Mouse (Mus musculus): Measurements from ENCODE around the gene Cdt1. TPM values are rescaled to one million over a fixed set of nuclear protein-coding genes. Genes with fewer than 3 reads are reported as not detected.

Gene Cdt1
- total RNA-seq (2022) = 1 to 10 TPM; 1.4 to 2.4 (median 1.7) TPM

DNA sequence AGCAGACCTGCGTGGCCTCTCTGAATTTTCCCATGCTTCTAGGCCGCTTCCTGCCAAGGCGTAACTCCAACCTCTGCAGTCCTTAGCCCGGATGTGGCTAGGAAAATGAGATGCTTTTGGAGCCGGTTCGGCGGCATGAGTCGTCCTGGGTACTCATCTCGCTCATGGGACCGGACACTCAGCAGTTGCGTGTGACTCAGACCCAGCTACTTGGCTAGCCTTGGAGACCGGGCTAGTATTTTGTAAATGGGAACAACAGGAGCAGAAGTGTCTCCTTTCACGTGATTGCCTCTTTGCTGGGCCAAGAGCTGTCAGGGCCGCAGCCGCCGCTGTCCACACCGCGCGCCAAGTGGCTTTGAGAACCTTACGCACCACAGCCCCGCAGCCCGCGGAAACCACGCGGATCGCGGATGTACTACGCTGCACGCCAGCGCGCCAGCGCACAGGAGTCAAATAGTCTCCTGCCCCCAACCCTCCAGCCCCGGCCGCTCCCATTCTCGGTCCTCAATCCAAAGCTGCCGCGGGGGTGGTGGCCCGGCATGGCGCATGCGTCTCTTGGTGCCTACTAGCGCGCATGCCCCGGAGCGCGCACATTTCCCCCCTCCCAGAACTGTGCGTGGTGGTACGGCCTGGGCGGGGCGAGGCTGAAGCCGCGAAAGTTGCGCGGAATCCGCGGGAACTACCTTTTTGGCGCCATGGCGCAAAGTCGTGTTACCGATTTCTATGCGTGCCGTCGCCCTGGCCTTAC is at the start of gene Cdt1:
Gene Cdt1, plus strand, starts transcription at position 655 of the 748 bp plus-strand sequence.
- peak; percentile 92 to 94 for DNase-seq (ENCODE audit: low spot score in 2 of 2)

DNA sequence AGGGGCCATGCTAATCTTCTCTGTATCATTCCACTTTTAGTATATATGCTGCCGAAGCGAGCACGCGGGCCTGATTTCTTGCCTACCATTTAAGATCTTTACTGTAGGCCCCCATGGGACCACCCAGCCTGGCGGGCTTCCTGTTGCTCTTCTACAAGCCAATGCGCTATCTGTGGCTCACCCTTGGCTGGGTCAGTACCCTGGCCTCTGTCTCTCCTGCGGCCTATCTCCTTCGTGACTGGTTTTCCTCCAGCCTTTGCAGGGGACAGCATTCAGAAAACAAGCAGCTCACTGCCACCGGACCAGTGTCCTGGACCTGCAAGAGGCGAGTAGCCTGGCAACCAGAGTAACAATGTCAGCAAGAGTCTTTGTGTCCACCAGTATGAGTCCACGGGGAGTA is 47.2 kb upstream of the Cdt1 start:
- DNase-seq (ENCODE audit: low spot score in 2 of 2) = no peak

DNA sequence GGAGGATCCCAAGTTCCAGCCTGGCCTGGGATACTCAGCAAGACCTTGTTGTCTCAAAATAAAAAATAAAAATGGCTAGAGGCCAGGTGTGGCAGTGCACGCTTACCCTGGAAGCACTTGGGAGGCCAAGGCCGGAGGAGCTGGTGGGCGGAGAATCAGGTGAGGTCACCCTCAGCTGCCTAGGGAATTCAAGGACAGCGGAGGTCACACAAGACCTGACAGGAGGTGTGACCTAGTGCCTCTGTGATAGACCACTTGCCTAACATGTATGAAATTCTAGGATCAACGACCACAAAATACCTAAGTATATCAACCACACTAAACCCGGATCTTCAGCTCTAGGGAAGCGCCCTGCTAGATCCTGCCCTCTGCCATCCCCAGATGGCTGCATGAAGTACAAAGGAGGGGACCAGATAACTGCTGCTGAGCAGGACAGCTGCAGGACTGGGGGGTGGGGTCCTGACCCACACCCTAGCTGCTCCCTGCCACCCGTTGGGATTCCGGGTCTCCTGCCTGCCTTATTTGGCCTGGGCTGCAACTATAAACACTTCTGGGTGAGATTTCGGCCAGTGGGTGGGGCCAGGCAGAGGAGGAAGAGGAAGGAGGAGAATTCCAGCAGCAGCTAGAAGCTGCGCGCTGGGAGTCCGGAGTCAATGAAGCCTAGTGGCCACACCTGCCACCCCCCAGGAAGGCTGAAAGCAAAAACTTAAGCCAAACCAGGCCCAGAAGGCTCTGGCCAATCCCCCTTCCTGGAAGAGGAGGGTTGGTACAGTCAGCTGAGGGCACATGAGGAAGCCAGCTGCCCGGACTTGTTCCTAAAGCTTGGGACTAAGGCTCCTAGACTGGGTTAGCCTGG is 44.8 kb upstream of the Cdt1 start:
- DNase-seq (ENCODE audit: low spot score in 2 of 2) = no peak

DNA sequence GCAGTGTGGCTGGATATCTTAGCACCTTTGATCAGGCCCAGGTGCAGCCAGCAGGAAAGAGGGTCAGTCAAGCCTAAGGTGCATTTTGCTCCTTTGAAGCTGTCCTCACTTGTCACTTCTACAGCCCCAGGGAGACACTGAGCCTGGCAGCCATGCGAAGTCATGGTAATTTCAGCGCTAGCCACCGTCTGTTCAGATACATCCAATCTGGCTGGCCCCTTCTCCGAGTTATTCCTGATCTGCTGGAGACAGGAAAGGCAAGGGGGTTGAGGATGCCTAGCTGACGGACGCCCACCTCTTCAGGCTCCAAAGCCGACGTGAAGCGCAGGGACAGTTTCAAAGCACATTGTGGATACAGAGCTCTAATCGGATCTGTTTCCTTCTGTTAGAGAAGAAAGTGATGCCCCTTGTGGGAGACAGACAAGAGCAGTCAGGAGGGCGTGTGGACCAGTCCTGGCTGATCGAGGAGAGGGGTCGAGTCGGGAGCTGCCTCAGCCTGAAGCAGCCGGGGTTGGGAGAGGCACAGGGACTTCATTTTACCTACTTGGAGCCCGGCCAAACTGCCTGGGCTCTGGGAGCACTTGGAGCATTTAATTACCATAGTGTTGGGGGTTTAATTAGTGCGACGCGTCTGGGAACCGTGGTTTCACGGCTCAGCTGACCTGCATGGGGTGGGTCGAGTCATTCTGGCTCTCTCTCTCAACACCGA is 44.0 kb upstream of the Cdt1 start:
- DNase-seq (ENCODE audit: low spot score in 2 of 2) = peak in 1 of 2 experiments; percentile 23

DNA sequence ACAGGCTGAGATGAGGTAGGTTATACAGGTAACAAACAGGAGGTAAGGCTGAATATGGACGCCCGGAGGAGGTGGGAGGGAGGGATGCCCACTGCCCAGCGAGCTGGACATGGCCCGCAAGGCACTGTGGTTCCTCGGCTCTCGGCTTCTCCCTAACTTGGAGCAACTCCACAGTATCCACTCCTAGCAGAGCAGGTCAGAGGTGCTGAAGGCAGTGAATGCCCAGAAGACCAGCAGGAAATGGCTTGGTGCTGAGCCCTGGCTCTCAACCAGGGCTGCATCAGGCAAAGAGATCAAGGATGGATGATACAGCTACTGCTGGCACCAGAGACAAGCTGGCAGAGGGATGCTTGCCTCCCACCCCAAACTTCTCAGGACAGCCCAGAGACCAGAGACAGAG is 43.3 kb upstream of the Cdt1 start:
- DNase-seq (ENCODE audit: low spot score in 2 of 2) = no peak

DNA sequence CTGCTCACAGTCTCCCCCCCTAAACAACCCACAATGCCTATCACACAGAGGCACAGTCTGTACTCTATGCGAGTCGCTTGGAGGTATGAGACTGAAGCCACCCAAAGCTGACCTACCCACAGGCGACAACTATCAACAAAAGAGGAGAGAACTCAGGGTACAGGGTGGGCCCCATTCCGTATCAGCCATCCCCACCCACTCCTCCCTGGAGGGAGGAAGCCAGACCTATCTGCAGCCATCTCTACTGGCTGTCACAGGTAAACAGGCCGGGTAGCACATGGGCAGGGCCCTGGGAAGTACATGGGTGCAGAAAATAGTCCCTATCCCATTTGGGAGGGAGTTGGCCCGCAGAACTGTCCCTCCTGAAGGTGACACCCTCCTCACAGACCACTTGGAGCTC is 42.8 kb upstream of the Cdt1 start:
- DNase-seq (ENCODE audit: low spot score in 2 of 2) = no peak

DNA sequence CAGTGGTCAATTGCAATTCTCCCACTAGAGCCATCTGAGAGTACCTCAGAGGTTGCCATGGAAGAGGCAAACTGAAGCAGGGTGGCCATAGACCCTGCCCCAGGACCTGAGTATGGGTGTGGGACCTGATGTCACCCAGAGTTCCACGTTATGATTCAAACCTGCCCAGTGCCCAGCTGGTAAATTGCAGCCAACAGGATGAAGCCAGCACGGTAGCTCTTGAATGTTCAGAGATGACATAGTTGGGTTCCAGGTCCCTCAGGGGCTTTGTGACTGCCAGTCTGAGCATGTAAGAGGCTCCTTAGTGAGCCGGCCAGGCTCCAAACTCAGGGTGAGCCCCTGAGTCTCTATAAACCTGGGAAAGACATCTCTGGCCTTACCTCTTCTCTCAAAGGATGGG is 41.7 kb upstream of the Cdt1 start:
- no peak for DNase-seq (ENCODE audit: low spot score in 2 of 2)

DNA sequence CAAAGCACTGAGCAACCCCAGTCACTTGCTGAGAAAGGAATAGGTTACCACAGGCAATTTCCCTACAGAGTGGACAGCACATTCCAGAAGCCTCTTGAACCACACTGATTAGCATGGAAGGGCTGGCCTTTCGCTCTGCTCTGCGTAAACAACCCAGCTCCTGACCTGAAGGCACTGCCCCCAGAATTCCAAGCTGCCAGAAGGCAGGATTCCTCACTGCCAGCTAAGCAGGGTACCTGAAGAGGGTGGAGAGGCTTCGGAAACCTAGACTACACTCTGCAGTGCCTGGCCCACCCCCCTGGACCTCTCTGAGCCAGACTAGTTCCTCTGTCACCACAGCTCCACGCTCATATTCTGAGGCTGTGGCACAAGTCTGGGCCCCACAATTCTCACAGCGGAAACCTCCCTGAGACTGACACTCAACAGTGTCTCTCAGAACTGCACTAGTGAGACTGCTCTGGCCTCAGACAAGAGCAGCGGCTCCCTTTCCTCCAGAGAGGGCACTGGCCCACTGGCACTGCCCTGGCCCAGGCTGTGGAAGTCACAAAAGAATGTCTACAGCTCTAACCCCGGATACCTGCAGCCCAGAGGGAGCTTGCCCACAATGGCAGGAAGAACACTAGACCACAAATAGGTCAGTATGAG is 41.2 kb upstream of the Cdt1 start:
- no peak for DNase-seq (ENCODE audit: low spot score in 2 of 2)

DNA sequence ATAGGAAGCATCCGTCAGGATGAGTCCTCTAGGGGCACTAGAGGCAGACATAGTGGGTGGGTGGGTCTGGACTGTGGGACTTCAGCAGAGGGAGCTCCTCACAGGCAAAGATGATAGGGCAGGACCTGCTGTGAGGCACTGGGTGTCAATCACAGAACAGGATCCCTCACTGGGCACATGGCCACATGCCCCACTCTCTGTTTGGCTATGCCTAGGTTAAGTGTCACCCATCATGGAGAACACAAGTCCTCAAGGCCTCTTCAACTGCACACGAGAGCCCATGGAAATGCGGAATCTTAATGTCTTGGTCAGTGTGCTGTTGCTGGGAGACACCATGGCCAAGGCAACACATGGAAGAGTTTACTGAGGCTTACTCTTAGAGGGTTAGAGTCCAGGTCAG is 39.9 kb upstream of the Cdt1 start:
- no peak for DNase-seq (ENCODE audit: low spot score in 2 of 2)

DNA sequence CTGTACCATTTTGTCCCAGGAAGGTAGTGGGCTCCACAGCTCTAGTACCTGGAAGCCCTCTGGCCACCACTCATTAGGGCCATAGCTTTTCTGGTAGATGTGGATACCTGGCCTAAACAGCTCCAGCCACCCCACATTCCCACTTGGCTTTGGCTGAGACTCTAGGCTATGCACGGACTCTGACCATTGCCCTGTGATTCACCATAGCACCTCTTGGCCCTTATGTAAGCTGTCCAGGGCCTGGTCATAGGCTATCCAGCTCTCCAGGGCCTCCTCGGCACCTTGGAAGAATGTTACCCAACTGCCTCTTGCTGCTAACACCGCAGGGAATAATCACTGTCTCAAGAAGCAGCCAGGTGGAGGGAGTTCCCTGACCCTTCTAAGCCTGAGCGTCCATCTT is 38.7 kb upstream of the Cdt1 start:
- DNase-seq (ENCODE audit: low spot score in 2 of 2) = no peak

DNA sequence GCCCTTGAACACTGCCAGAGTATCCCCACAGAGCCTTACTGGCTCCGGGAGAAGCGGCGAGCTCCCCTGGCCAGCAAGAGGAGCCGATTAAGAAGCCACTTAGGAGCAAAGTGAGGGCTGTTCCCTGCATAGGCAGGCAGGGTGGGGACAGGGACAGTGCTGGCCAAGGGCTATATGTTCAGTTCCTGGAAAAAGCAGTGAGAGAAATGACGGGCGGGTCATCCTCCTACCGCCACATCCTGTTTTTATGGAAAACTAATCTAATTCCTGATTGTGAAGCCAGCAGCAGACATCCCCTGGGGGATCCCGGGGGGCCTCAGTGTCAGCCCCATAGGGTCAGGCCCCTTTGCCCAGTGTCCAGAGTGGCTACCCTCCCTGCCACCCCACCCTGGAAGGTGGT is 36.5 kb upstream of the Cdt1 start:
- DNase-seq (ENCODE audit: low spot score in 2 of 2) = no peak

DNA sequence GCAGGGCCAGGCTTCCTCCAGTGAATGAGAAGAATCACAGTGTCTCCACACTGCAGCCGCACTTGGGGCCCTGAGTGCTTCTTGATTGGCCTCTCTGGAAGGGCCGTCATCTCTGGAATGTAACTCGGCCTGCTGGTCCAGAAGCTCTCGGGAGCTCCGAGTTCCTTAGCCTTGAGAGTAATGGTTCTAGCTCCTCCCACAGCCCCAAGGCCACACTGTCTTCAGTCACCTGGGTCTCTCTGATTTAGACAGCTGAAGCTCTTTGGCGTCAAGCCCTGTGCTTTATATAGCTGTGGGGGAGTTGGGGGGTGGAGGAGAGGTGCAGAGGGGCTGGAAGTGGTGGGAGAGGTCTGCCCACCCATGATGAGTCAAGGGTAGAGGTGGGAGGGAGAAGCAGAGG is 30.8 kb upstream of the Cdt1 start:
- no peak for DNase-seq (ENCODE audit: low spot score in 2 of 2)

DNA sequence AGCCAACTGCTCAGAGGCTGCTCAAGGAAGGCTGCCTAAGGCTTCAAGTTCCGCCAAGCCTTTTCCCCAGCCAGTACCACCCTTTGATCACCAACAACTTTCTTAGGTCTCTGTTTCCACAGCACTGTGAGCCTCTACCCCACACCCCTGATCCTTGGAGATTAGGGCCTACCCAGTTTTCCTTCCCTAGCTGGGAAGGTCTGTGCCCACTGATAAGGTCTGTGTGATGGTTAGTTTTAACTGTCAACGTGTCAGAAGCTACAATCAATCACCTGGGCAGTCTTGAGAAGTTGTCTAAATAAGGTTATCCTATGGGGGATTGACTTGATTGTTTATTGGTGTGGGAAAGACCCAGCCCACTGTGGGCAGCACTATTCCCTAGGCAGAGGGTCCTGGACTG is 30.0 kb upstream of the Cdt1 start:
- no peak for DNase-seq (ENCODE audit: low spot score in 2 of 2)

DNA sequence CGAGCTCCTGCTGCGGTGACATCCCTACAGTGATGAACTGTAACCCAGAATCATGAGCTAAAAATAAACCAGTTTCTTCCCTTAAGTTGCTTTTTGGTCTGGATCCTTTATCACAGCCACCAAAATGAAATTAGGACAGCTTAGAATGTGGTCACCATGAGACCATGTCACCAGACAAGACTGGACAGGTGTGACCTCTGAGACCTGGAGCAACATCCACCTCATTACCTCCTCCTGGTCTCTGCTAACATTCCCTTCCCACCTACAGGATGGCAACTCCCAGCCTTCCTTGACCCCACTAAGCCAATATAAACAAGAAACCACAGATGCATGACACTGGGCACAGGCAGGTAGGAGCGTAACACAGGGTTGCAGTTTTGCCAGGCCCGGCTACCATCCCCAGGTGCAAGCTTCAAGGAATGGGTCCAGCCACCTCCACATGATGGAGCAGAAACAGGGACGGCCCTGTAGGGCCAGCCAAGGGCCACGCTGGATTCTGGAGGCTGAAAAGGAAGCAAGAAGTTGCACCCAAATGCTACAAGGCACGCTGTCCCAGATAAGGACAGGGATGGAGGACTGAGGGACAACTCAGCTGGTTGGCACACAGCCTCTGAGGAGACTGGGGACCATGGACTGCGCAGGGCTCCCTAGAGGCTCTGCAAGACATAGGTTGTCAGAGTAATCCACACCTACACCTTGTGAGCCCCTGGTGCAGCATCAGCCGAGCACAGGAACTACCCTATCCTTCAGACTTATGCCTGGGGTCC is 29.3 kb upstream of the Cdt1 start:
- DNase-seq (ENCODE audit: low spot score in 2 of 2) = no peak

DNA sequence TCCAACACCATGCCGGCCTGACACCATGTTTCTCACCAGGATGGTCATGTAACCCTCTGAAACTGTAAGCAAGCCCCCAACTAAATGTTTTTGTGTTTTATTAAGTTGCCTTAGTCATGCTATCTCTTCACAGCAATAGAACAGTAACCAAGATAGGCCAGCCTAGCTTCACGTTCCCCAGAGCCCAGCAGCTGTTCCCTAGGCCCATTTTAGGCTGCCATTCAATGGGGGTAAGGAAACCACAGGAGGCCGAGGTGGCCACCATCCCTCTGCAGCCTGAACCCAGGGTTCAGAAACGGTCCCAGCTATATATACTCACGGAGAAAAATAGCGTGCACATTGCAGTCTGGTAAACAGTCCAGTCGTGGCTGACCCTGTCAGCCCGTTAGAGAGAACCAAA is 23.7 kb upstream of the Cdt1 start:
- DNase-seq (ENCODE audit: low spot score in 2 of 2) = no peak

DNA sequence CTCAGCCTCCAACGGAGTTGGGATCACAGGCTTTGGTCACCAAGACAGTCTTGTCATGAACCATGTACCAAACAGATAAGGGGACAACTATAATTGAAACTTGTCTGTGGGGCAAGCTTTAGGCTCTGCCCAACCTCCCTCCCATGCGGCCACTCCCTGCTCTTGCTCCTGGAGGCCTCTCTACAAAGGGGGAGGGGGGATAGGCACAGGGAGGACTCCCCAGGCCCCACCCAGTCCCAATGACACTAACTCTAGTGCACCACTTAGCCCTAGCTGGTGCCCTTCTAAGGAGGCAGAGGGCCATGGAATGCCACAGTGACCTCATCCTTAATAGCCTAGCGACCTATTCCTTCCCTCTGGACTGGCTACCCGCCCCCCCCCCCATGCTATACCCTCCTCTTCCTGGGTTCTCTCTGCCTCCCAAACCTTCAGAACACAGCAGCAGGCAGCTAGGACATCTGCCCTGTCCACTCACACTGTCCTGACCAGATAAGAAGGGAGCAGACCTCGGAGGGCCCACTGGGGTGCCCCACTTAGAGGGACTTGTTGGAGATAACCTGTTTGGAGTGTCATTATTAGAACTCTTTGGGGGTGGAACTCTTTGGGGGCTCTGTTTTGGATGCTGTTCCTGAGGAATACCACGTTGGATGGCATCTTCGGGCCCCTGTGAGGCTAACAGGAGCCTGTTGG is 21.6 kb upstream of the Cdt1 start:
- DNase-seq (ENCODE audit: low spot score in 2 of 2) = no peak

DNA sequence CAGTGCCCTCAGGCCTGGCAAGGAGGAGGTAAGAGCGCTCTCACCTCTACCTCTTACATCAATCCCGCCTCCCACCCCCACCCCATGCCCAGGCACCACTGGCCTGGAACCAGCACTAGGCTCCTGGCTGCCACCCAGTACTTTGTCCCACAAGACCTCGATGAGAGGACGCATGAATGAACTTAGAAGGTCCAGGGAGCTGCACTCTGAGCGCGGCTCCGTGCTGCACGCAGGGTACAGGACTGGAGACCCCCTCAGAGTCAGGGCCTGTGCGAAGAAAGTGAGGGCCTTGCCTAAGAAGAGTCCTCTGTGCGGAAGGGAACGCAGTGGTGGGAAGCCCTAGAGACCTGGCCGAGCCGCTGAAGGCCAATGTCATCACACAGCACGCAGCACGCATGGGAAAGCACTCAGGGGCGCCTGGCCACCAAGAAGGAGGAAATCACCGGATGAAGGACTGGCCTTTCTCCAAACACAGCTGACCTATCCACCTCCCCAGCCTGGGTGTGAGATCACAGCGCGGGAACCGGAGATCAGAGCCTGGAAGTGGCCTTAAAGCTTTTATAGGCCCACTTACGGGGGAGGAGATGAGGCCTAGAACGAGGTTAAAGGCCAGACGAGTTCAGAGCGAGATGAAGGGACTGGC is 20.9 kb upstream of the Cdt1 start:
- no peak for DNase-seq (ENCODE audit: low spot score in 2 of 2)

DNA sequence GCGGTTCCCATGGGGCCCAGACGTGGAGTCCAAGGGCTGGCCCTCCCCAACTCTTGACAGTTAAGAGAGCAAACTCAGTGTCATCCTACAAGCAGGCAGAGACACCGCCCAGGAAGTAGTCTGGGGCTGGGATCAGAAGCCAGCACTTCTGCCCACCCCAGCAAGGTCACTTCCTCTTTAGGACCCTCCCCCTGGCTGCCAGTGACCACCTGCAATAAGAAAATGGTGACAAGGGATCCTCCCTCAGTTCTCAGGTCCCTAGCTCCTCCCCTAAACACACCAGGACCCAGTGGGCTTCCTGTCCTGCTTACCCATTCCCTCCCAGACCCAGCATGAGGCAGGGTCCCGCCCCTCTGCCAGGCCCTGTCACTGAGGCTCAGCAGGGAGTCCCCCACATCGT is 20.0 kb upstream of the Cdt1 start:
- DNase-seq (ENCODE audit: low spot score in 2 of 2) = no peak

DNA sequence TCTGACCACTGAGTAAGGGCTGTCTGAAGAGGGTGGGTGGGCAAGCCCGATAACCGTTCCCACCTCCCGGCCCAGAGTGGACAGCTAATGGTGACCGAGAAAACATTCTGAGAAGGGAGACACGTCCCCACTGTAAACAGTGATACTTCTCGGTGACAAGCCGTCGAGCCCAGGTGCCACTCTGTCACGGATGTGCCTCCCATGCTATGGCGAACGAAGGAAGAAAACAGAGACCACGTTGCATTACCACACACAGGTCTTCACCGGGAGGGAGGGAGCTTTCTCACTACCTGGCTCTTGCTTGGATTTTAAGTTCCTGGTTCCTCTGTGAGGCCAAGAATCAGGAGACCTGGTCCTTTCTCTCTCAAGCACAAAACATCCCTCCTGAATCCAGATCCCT is 19.5 kb upstream of the Cdt1 start:
- DNase-seq (ENCODE audit: low spot score in 2 of 2) = no peak

DNA sequence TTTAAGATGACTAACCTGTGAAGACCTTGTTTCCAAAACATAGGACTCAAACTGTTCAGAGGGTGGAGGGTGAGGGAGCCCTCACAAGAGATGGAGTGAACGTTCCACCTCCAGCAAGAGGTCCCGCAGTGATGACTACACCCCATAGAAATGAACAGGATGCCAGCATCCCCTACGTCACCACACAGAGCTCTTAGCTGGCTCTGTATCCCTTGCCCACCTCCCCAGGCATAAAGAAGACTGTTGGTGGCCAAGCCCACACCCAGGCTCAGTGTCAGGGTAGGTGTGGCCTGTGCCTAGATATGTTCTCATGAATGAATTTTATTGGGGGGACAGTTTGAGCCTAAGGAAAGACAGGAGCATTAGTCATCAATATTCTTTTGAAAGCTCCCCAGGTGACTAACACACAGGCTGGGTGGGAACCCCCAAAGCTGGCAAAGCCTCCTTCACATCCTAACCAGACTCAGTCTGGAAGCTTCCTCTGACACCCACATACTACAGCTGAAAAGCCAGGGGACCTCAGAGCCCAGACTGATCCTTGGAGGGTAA is 18.9 kb upstream of the Cdt1 start:
- no peak for DNase-seq (ENCODE audit: low spot score in 2 of 2)

Measured in layer of hippocampus, adult 8-10 months (tissue).